Mouse (Mus musculus): ENCODE measurements at regions not wholly inside any gene's neighbourhood (a gene's known extent, or its start where the extent isn't known, plus 50 kb on each side); places are given as distances from the start of the nearest gene placed in this dataset.

DNA sequence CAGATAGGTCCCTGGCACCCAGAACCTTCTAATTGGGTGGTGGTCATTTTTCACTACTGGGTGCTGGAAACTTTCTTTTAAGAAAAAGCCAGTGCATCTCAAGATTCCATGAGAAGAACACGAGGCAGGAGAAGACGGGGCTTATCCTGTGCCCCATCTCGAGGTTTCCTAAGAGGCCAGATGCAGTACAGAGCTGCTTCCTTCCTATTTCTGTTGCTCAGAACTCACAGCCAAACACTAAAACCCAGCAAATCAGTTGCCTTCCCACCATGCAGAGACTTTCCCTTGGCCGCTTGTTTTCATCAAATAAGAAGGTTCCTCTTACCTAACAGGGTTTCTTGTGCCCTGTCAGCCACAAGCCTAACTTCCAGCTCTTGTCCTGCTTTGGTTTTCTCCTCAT lies 84.7 kb upstream of the Bmp2k start:
- Histone ChIP-seq H3K27ac (ENCODE audit: control insufficient read depth, low read depth, low read length) (peak overlapping the region; percentile 92), H3K4me1 (ENCODE audit: control insufficient read depth in 1 of 2, insufficient read depth in 2 of 2, low read length in 2 of 2) (peaks cover 12 to 55% of the 10 kb centered on the region in 2 experiments), H3K27me3 (ENCODE audit: control insufficient read depth in 1 of 2, insufficient read depth in 2 of 2, low read length in 2 of 2) (no peaks in the 10 kb centered on the region), H3K9ac (ENCODE audit: control insufficient read depth, low read depth, low read length, poor library complexity, severe bottlenecking) (peak overlapping the region; percentile 34), H3K4me3 (ENCODE audit: control insufficient read depth in 1 of 2, insufficient read depth in 1 of 2, low read depth in 2 of 2, low read length in 2 of 2) (peak overlapping the region in 1 of 2 experiments; percentile 40; a peak in 2 of 4 replicates), H3K36me3 (ENCODE audit: control insufficient read depth in 1 of 2, insufficient read depth in 2 of 2, low read length in 2 of 2) (peaks cover 0 to 64% of the 10 kb centered on the region in 2 experiments; a peak in 2 of 4 replicates), H3K9me3 (replicated peaks; ENCODE audit: insufficient read depth, low read length) (no peaks in the 10 kb centered on the region), H3K79me2 (ENCODE audit: control insufficient read depth, insufficient read depth, low read length, poor library complexity) (no peaks in the 10 kb centered on the region; the same call in 1 of the 2 replicates)
- DNase-seq (ENCODE audit: low read depth, low spot score): peak; percentile 84
- TF ChIP-seq MXI1 (IDR thresholded peaks at IDR 0.05; ENCODE audit: low read depth, low read length) (peak; percentile 31; the same call in 1 of the 2 replicates), SIN3A (IDR thresholded peaks at IDR 0.05; ENCODE audit: low read length) (no peak; the same call in 1 of the 2 replicates), NELFE (IDR thresholded peaks at IDR 0.05; ENCODE audit: low read depth, low read length) (0 out of 2 replicates have a peak, but pooled peaks have one; percentile 12), RAD21 (IDR thresholded peaks at IDR 0.05; ENCODE audit: low read depth, low read length) (no peak), MAFK (IDR thresholded peaks at IDR 0.05; ENCODE audit: borderline replicate concordance, low read depth, low read length) (no peak), UBTF (IDR thresholded peaks at IDR 0.05; ENCODE audit: borderline replicate concordance, insufficient read depth, low read depth, low read length) (no peak), ZKSCAN1 (IDR thresholded peaks at IDR 0.05; ENCODE audit: low read depth, low read length) (no peak), USF2 (IDR thresholded peaks at IDR 0.05; ENCODE audit: borderline replicate concordance in 1 of 2, insufficient read depth in 1 of 2, low read depth in 1 of 2, low read length in 2 of 2) (no peak), BHLHE40 (IDR thresholded peaks at IDR 0.05; ENCODE audit: borderline replicate concordance, low read depth, low read length) (no peak), USF1 (IDR thresholded peaks at IDR 0.05; ENCODE audit: low read depth, low read length) (no peak), POLR2AphosphoS5 (IDR thresholded peaks at IDR 0.05; ENCODE audit: borderline replicate concordance, low read depth, low read length) (no peak), CTCF (IDR thresholded peaks at IDR 0.05 in 2 of 3, conservative IDR thresholded peaks at IDR 0.05 in 1 of 3; ENCODE audit: control insufficient read depth in 1 of 3, insufficient read depth in 1 of 3, low read depth in 2 of 3, low read length in 3 of 3, poor library complexity in 1 of 3, severe bottlenecking in 1 of 3) (no peak), ZMIZ1 (IDR thresholded peaks at IDR 0.05; ENCODE audit: low read depth, low read length) (no peak), GATA1 (IDR thresholded peaks at IDR 0.05; ENCODE audit: low read depth, low read length) (peak; percentile 91), KAT2A (conservative IDR thresholded peaks at IDR 0.05; ENCODE audit: low read depth, low read length) (no peak), HCFC1 (IDR thresholded peaks at IDR 0.05; ENCODE audit: low read depth, low read length) (peak; percentile 21; the same call in 1 of the 2 replicates), POLR2AphosphoS2 (IDR thresholded peaks at IDR 0.05; ENCODE audit: low read length) (no peak), MYB (IDR thresholded peaks at IDR 0.05; ENCODE audit: low read depth, low read length) (no peak), MYC (IDR thresholded peaks at IDR 0.05; ENCODE audit: low read depth, low read length) (peak; percentile 88), MEF2A (IDR thresholded peaks at IDR 0.05; ENCODE audit: extremely low read depth, insufficient replicate concordance, low read depth, low read length, poor library complexity, severe bottlenecking) (no peak), JUND (IDR thresholded peaks at IDR 0.05; ENCODE audit: low read depth, low read length) (0 out of 2 replicates have a peak, but pooled peaks have one; percentile 13), RCOR1 (IDR thresholded peaks at IDR 0.05; ENCODE audit: low read depth, low read length) (peak; percentile 91), CHD1 (IDR thresholded peaks at IDR 0.05; ENCODE audit: low read depth, low read length) (no peak), MAX (IDR thresholded peaks at IDR 0.05; ENCODE audit: low read length) (peak; percentile 87), MAZ (IDR thresholded peaks at IDR 0.05; ENCODE audit: low read depth, low read length) (no peak), EP300 (IDR thresholded peaks at IDR 0.05; ENCODE audit: low read depth in 1 of 2, low read length in 2 of 2) (peak; percentile 65 to 74), TBP (IDR thresholded peaks at IDR 0.05; ENCODE audit: low read depth, low read length) (no peak), CHD2 (IDR thresholded peaks at IDR 0.05; ENCODE audit: low read length) (no peak), SMC3 (IDR thresholded peaks at IDR 0.05; ENCODE audit: low read depth, low read length) (no peak), ZC3H11A (IDR thresholded peaks at IDR 0.05; ENCODE audit: low read depth, low read length) (no peak), GABPA (IDR thresholded peaks at IDR 0.05; ENCODE audit: low read depth, low read length) (no peak), E2F4 (IDR thresholded peaks at IDR 0.05; ENCODE audit: borderline replicate concordance, low read depth, low read length) (no peak), TAL1 (IDR thresholded peaks at IDR 0.05; ENCODE audit: low read length) (peak; percentile 7; the same call in 1 of the 2 replicates), POLR2A (IDR thresholded peaks at IDR 0.05; ENCODE audit: control insufficient read depth in 1 of 2, insufficient read depth in 1 of 2, low read depth in 1 of 2, low read length in 2 of 2, poor library complexity in 1 of 2) (no peak), ELF1 (IDR thresholded peaks at IDR 0.05; ENCODE audit: low read depth, low read length) (0 out of 2 replicates have a peak, but pooled peaks have one; percentile 18), ETS1 (IDR thresholded peaks at IDR 0.05; ENCODE audit: low read depth, low read length) (peak; percentile 66), NRF1 (IDR thresholded peaks at IDR 0.05; ENCODE audit: insufficient read depth, low read depth, low read length, poor library complexity, severe bottlenecking) (no peak), TCF12 (IDR thresholded peaks at IDR 0.05; ENCODE audit: low read depth, low read length) (no peak)
